Mouse (Mus musculus) heart, postnatal 0 days (tissue): ENCODE measurements around the gene Prss16. TPM values are rescaled to one million over a fixed set of nuclear protein-coding genes. Genes with fewer than 3 reads are reported as not detected.
"Not testable (repeated sequence)": the region's sequence is repeated elsewhere in the genome, so short reads cannot be mapped to it uniquely, and the experiment has no call there.

Experiments used
- ATAC-seq: fragments of 200-750 bp; cut with Nextera tagmentation; 2 replicates; pipeline ENCODE4 v1.8.0; 2017; ENCODE audit warnings: low read depth, moderate number of reproducible peaks, moderate library complexity; ENCODE audit not compliant: insufficient read depth
- DNase-seq: peaks from one replicate; pipeline ENCODE4 v3.0.0-alpha.2; 2016; ENCODE audit warnings: low spot score
- H3K27ac ChIP-seq: fragments of 300-500 bp; sonication (generic); 2 replicates; pipeline ENCODE4 v1.5.1; 2014; ENCODE audit warnings: low read depth, mild to moderate bottlenecking
- H3K27me3 ChIP-seq: fragments of 300-500 bp; sonication (generic); 2 replicates; pipeline ENCODE4 v1.6.1; 2014; ENCODE audit warnings: low read length, mixed read lengths; ENCODE audit not compliant: control insufficient read depth, insufficient read depth
- H3K36me3 ChIP-seq: fragments of 300-500 bp; sonication (generic); replicated peaks from 2 replicates; pipeline ENCODE4 v1.6.1; 2014; ENCODE audit warnings: low read length, mixed read lengths; ENCODE audit not compliant: control insufficient read depth, insufficient read depth
- H3K4me1 ChIP-seq: fragments of 300-500 bp; sonication (generic); 2 replicates; pipeline ENCODE4 v1.6.1; 2014; ENCODE audit warnings: antibody characterized with exemption; ENCODE audit not compliant: control insufficient read depth, insufficient read depth
- H3K4me2 ChIP-seq: fragments of 300-500 bp; sonication (generic); 2 replicates; pipeline ENCODE4 v1.6.1; 2014; ENCODE audit warnings: low read depth, mild to moderate bottlenecking, low read length, moderate library complexity
- H3K4me3 ChIP-seq: fragments of 300-500 bp; sonication (generic); 2 replicates; pipeline ENCODE4 v1.5.1; 2014; ENCODE audit warnings: low read depth, low read length
- H3K9ac ChIP-seq: fragments of 300-500 bp; sonication (generic); replicated peaks from 2 replicates; pipeline ENCODE4 v1.6.1; 2014; ENCODE audit warnings: low read depth, low read length, mixed read lengths
- H3K9me3 ChIP-seq: fragments of 300-500 bp; sonication (generic); replicated peaks from 2 replicates; pipeline ENCODE4 v1.6.1; 2016; ENCODE audit warnings: low read length; ENCODE audit not compliant: control insufficient read depth
- CTCF ChIP-seq: IDR thresholded peaks from 2 replicates; pipeline ENCODE4 v1.5.1; 2016; ENCODE audit warnings: antibody characterized with exemption, control low read depth, low read depth
- EP300 ChIP-seq: IDR thresholded peaks from 2 replicates; pipeline ENCODE4 v1.6.1; 2016; ENCODE audit warnings: antibody characterized with exemption, low read depth
- WGBS: fragments of 180-500 bp; shearing (Covaris S2); extraction: QIAGEN DNeasy Blood & Tissue Kit; methylation state at CpG from one replicate; pipeline ENCODE4 v1.1.7; 2014; 5-methylcytosine and 5-hydroxymethylcytosine counted together
- polyA plus RNA-seq: library from polyadenylated mRNA; unstranded; fragments of >200 nt; fragmentation: Nextera tagmentation; extraction: Ambion mirVana; gene quantifications from 2 replicates; pipeline ENCODE4 v1.2.1, GENCODE M21; 2015
- total RNA-seq: library from RNA; depleted of rRNA; stranded (reverse); fragments of >200 nt; gene quantifications from 2 replicates; pipeline ENCODE4 v1.2.3, GENCODE M21; 2014; ENCODE audit warnings: low replicate concordance

Gene Prss16
- total and polyA plus RNA-seq, 2 experiments from 2014 or later, result 0.05 TPM; not detected in 1

- H3K36me3 ChIP-seq, result no peaks in the 10 kb centered on the region
- H3K9me3 ChIP-seq, result no peaks in the 10 kb centered on the region
- 75% methylated on average over 2 of the region's 2 CpGs for WGBS
Measured at GRCm38 (mm10) chr13:22037415-22037814, 27.9 kb upstream of the Prss16 start.

DNA sequence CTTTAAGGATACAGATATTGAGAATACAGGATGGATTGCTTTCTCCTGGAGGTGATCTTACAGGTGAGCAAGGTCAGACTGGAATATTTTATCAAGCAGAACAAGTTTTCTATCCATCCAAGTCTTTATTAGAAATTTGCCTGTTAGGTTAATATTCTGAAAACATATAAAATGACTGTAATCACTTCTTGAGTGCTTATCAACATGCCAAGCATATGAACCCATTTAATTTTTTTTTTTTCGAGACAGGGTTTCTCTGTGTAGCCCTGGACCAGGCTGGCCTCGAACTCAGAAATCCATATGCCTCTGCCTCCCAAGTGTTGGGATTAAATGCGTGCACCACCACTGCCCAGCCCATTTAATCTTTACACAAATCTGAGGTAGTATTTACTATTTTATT, 27.4 kb upstream of the Prss16 start:
- H3K4me1 ChIP-seq, result peaks cover 20% of the 10 kb centered on the region
- H3K27ac ChIP-seq, result no peak overlapping the region
- DNase-seq (no peak), ATAC-seq (no peak)
- H3K27me3 ChIP-seq, result no peaks in the 10 kb centered on the region
- WGBS, result 70% methylated on average over 3 of the region's 3 CpGs
- no peak for TF ChIP-seq CTCF
- no peak for TF ChIP-seq EP300
- no peaks in the 10 kb centered on the region for H3K36me3 ChIP-seq
- H3K4me2 ChIP-seq, result peak overlapping the region; percentile 54; the same call in 1 of the 2 replicates
- no peaks in the 10 kb centered on the region for H3K9me3 ChIP-seq
- H3K9ac ChIP-seq, result no peak overlapping the region
- H3K4me3 ChIP-seq, result no peak overlapping the region

More at GRCm38 (mm10) chr13:22037415-22037814, 27.9 kb upstream of the Prss16 start:
- ATAC-seq (no peak), DNase-seq (no peak)
- peaks cover 24% of the 10 kb centered on the region for H3K4me1 ChIP-seq
- TF ChIP-seq CTCF (no peak), EP300 (no peak)
- H3K4me2 ChIP-seq, result no peak overlapping the region
- no peak overlapping the region for H3K27ac ChIP-seq
- no peaks in the 10 kb centered on the region for H3K27me3 ChIP-seq
- no peak overlapping the region for H3K4me3 ChIP-seq
- no peak overlapping the region for H3K9ac ChIP-seq

DNA sequence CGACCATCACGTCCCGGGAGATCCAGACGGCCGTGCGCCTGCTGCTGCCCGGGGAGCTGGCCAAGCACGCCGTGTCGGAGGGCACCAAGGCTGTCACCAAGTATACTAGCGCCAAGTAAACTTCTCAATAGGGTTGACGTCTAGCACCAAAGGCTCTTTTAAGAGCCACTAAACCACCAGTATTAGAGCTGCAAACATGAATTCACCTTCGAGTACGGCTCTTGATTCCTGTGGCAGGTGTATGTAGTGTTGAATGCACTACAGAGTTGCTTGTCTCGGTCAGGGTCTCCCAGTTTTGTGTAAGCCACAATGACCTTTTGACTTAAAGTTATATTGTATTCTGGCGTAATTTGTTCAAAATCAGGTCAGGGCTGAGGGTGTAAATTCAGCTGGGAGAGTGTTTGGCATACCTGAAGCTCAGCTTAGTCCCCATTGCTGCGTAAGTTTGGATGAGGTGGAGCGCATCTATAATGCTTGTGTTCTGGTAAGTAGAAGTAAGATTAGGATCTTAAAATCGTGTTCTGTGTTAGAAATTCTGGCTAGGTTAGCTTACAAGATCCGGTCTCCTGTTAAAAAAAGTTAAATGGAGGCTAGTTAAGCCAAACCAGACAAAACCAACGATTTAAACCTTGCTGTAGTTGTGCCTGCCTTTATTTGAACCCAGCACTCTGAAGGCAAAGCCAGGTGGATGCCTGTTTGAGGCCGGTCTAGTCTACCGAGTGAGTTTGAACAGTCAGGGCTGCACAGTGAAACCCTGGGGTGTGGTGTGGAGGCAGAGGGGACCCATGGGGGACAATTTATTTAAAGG, 26.8 kb upstream of the Prss16 start:
- Histone ChIP-seq H3K27me3 (no peaks in the 10 kb centered on the region), H3K9ac (no peak overlapping the region), H3K4me2 (peak overlapping the region; percentile 54), H3K27ac (peak overlapping the region; percentile 55), H3K4me1 (peaks cover 19% of the 10 kb centered on the region; the same call in 1 of the 2 replicates), H3K4me3 (peak overlapping the region; percentile 47), H3K36me3 (no peaks in the 10 kb centered on the region), H3K9me3 (no peaks in the 10 kb centered on the region)
- WGBS, result 6% methylated on average over 20 of the region's 23 CpGs
- TF ChIP-seq CTCF (no peak), EP300 (no peak)
- ATAC-seq (peak; percentile 28), DNase-seq (no peak)

DNA sequence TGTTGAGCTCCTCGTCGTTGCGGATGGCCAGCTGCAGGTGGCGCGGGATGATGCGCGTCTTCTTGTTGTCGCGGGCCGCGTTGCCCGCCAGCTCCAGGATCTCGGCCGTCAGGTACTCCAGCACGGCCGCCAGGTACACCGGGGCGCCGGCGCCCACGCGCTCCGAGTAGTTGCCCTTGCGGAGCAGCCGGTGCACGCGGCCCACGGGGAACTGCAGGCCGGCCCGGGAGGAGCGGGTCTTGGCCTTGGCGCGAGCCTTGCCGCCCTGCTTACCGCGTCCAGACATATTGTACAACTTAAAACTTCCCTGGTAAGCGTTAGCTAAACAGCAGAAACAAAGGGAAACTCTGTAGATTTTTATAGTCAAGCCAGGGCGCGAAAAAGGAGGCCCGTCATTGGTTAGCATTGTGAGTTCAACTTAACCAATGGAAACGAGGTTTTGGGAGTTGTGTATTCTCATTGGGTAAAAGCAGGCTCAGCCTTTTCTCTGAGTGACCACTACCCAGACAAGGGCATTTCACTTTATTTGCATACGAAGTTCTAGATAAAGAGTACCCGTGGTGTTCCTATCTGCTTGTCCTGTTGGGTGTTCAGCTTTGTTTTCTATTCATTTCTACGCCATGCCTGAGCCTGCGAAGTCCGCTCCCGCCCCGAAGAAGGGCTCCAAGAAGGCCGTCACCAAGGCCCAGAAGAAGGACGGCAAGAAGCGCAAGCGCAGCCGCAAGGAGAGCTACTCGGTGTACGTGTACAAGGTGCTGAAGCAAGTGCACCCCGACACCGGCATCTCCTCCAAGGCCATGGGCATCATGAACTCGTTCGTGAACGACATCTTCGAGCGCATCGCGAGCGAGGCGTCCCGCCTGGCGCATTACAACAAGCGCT, 26.0 kb upstream of the Prss16 start, which contains the start of the genes Hist1h2ah and Hist1h2bk:
TSS of gene Hist1h2ah (minus strand) at position 302 of the 882 bp plus-strand sequence.
TSS of gene Hist1h2bk (plus strand) at position 604 of the 882 bp plus-strand sequence.
- Histone ChIP-seq H3K27ac (peak within 1 kb of the TSS; percentile 64), H3K9ac (peak within 1 kb of the TSS; percentile 52), H3K4me3 (peak within 1 kb of the TSS; percentile 47), H3K4me2 (peak within 1 kb of the TSS; percentile 63), H3K4me1 (peaks cover 15% of the 10 kb centered on the region; the same call in 1 of the 2 replicates)
- H3K36me3 ChIP-seq, H3K9me3 ChIP-seq, H3K27me3 ChIP-seq: not testable (repeated sequence)
- DNase-seq (peak; percentile 96), ATAC-seq (peak; percentile 96)
- under 1% methylated on average over 18 of the region's 69 CpGs for WGBS
- TF ChIP-seq EP300, result peak; percentile 47; the same call in 1 of the 2 replicates

DNA sequence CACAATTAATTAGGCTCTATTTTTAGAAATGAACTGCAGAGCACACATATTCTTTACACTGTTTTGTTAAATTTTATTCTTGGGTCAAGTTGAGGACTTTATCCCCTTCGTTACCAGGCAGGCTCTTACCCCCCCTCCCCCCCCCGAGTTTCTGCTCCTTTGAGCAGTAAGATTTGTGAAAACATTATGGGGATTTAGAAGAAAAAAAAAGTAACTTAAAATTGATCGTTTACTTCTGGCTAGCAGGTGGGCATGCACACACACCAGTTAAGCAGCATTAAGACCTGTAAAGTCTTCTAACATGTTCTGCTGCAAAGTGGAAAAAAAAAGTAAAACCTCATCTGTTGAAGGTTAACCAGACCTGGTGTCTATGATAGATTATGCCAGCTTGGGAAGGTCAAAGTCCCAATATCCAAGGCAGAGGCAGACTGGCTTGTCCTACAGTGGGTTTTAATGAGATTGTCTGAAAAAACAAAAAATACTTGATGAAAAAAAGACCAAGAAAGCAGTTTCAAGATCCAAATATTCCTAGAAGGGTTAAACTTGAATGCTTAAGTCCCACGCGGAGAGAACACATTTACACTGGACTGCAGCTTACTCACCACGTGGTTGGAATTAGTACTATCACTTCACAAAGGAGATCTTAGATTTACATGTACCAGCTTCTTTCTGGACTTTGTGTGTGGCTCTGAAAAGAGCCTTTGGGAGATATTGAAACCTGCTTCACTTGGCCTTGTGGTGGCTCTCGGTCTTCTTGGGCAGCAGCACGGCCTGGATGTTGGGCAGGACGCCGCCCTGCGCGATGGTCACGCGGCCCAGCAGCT, 25.1 kb upstream of the Prss16 start:
- H3K4me1 ChIP-seq, result peaks cover 8% of the 10 kb centered on the region; the same call in 1 of the 2 replicates
- H3K9ac ChIP-seq, result peak overlapping the region; percentile 52
- peak overlapping the region; percentile 52 for H3K4me2 ChIP-seq
- H3K36me3 ChIP-seq, result no peaks in the 10 kb centered on the region
- DNase-seq (no peak), ATAC-seq (no peak; the same call in 1 of the 2 replicates)
- TF ChIP-seq EP300 (no peak), CTCF (no peak)
- H3K27ac ChIP-seq, result peak overlapping the region; percentile 55; the same call in 1 of the 2 replicates
- H3K9me3 ChIP-seq, result no peaks in the 10 kb centered on the region
- 3% methylated on average over 12 of the region's 14 CpGs for WGBS
- peak overlapping the region; percentile 47 for H3K4me3 ChIP-seq
- H3K27me3 ChIP-seq, result no peaks in the 10 kb centered on the region
